Mouse (Mus musculus): ENCODE measurements at regions not wholly inside any gene's neighbourhood (a gene's known extent, or its start where the extent isn't known, plus 50 kb on each side); places are given as distances from the start of the nearest gene placed in this dataset.

GRCm38 (mm10) chr11:64267547-64267946, 167.6 kb upstream of the Hs3st3a1 start:
- H3K4me3 ChIP-seq (ENCODE audit: low read depth, low read length): no peak overlapping the region
- TF ChIP-seq GATA1 (IDR thresholded peaks at IDR 0.05; ENCODE audit: borderline replicate concordance, low read length): no peak

DNA sequence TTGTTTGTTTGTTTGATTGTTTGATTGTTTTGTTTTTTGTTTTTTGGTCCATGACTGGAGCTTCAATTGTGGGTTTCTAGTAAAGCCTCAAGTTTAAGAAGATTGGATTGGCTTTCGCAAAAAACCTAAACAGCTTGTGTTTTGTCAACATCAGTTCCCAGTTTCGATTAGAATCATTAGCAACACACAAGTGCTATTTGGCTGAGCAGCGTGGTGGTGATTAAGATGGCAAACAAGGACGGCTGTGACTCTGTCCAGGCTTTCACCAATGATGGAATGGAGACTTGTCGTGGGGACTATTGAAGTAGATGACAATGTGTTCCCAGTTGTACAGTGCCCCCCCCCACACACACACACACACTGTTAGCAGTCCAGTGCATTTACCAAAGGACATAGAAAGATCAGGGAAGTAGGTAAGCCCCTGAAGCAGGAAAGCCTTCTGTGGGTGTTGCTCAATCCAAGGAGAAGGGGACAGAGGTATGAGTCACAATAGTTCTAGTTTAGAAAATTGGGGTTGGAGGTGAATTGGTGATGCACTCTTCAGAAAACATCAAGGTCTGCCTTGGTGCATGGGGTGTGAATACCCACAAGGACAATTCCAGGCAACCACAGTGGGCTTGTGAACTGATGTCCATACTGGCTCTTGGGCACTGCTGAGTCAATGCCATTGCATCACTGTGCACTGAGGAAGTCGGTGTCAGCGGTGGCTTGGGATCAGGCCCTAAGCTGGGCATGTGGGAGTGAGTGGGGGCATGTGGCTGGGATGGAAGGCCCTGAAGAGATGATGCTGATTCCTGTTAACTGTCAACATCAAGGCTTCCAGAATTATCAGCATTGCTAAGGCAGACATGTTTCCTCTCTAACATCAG, 174.5 kb upstream of the Cox10 start:
- Histone ChIP-seq H3K4me1 (ENCODE audit: insufficient read depth, low read depth, low read length) (no peaks in the 10 kb centered on the region), H3K27me3 (ENCODE audit: insufficient read depth, low read length) (no peaks in the 10 kb centered on the region), H3K9me3 (replicated peaks) (no peaks in the 10 kb centered on the region), H3K4me3 (ENCODE audit: low read depth, low read length) (no peak overlapping the region), H3K36me3 (replicated peaks) (no peaks in the 10 kb centered on the region)
- no peak for TF ChIP-seq GATA2 (IDR thresholded peaks at IDR 0.05; ENCODE audit: borderline replicate concordance, low read depth, low read length)
- no peak for TF ChIP-seq POLR2AphosphoS5 (IDR thresholded peaks at IDR 0.05; ENCODE audit: insufficient replicate concordance, low read depth, low read length)
- no peak for TF ChIP-seq TAL1 (conservative IDR thresholded peaks at IDR 0.05; ENCODE audit: low read depth, low read length)
- TF ChIP-seq GATA1 (IDR thresholded peaks at IDR 0.05; ENCODE audit: borderline replicate concordance, low read length): no peak
- TF ChIP-seq CTCF (IDR thresholded peaks at IDR 0.05; ENCODE audit: low read depth, low read length): no peak
- DNase-seq (ENCODE audit: low spot score) (no peak), ATAC-seq (ENCODE audit: extremely low read depth, insufficient number of reproducible peaks, low FRiP score, poor library complexity, severe bottlenecking) (no peak)

More at GRCm38 (mm10) chr11:64267547-64267946, 167.6 kb upstream of the Hs3st3a1 start:
- ATAC-seq (ENCODE audit: extremely low read depth, insufficient number of reproducible peaks, low FRiP score, poor library complexity, severe bottlenecking): no peak
- Histone ChIP-seq H3K9me3 (replicated peaks) (no peaks in the 10 kb centered on the region), H3K27me3 (ENCODE audit: insufficient read depth, low read length) (0 out of 2 replicates have a peak, but pooled peaks cover 2% of the 10 kb centered on the region), H3K36me3 (replicated peaks) (no peaks in the 10 kb centered on the region), H3K4me1 (ENCODE audit: insufficient read depth, low read depth, low read length) (no peaks in the 10 kb centered on the region)
- DNase-seq (ENCODE audit: low spot score): no peak

- Histone ChIP-seq H3K27me3 (ENCODE audit: insufficient read depth, low read length) (peaks cover 2% of the 10 kb centered on the region; the same call in 1 of the 2 replicates), H3K36me3 (replicated peaks) (no peaks in the 10 kb centered on the region), H3K9me3 (replicated peaks) (no peaks in the 10 kb centered on the region), H3K4me3 (ENCODE audit: low read depth, low read length) (no peak overlapping the region), H3K4me1 (ENCODE audit: insufficient read depth, low read depth, low read length) (no peaks in the 10 kb centered on the region)
- TF ChIP-seq CTCF (IDR thresholded peaks at IDR 0.05; ENCODE audit: low read depth, low read length) (no peak), GATA2 (IDR thresholded peaks at IDR 0.05; ENCODE audit: borderline replicate concordance, low read depth, low read length) (no peak), TAL1 (conservative IDR thresholded peaks at IDR 0.05; ENCODE audit: low read depth, low read length) (no peak), POLR2AphosphoS5 (IDR thresholded peaks at IDR 0.05; ENCODE audit: insufficient replicate concordance, low read depth, low read length) (no peak), GATA1 (IDR thresholded peaks at IDR 0.05; ENCODE audit: borderline replicate concordance, low read length) (no peak)
- no peak for ATAC-seq (ENCODE audit: extremely low read depth, insufficient number of reproducible peaks, low FRiP score, poor library complexity, severe bottlenecking)
- DNase-seq (ENCODE audit: low spot score): no peak
Measured at GRCm38 (mm10) chr11:64236873-64237272, 157.6 kb upstream of the Cox10 start.

DNA sequence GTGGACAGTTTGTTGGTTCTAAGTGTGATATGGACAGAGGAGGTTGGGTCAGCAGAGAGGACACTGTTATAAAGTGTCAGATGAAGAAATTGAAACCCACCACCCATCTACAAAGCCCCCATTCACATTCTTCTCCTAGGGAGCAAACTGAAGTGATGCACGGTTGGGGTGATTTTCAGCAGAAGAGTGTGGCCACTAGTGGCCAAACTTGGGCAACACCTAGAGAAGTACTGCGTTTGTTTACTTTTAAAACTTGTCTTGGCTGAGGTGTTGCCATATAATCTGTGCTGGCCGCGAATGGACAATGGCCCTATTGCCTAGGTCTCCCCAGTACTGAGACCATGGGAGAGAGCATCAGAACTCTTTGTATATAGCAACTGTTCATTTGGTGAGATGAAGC, 150.8 kb upstream of the Cox10 start:
- no peak for ATAC-seq (ENCODE audit: extremely low read depth, insufficient number of reproducible peaks, low FRiP score, poor library complexity, severe bottlenecking)
- no peak for DNase-seq (ENCODE audit: low spot score)
- TF ChIP-seq POLR2AphosphoS5 (IDR thresholded peaks at IDR 0.05; ENCODE audit: insufficient replicate concordance, low read depth, low read length) (no peak), GATA1 (IDR thresholded peaks at IDR 0.05; ENCODE audit: borderline replicate concordance, low read length) (no peak), CTCF (IDR thresholded peaks at IDR 0.05; ENCODE audit: low read depth, low read length) (no peak), TAL1 (conservative IDR thresholded peaks at IDR 0.05; ENCODE audit: low read depth, low read length) (no peak), GATA2 (IDR thresholded peaks at IDR 0.05; ENCODE audit: borderline replicate concordance, low read depth, low read length) (no peak)

GRCm38 (mm10) chr11:64220888-64221287, 141.6 kb upstream of the Cox10 start:
- Histone ChIP-seq H3K36me3 (replicated peaks) (no peaks in the 10 kb centered on the region), H3K4me1 (ENCODE audit: insufficient read depth, low read depth, low read length) (no peaks in the 10 kb centered on the region), H3K4me3 (ENCODE audit: low read depth, low read length) (no peak overlapping the region), H3K9me3 (replicated peaks) (no peaks in the 10 kb centered on the region), H3K27me3 (ENCODE audit: insufficient read depth, low read length) (0 out of 2 replicates have a peak, but pooled peaks cover 4% of the 10 kb centered on the region)
- DNase-seq (ENCODE audit: low spot score) (no peak), ATAC-seq (ENCODE audit: extremely low read depth, insufficient number of reproducible peaks, low FRiP score, poor library complexity, severe bottlenecking) (no peak)
- no peak for TF ChIP-seq GATA2 (IDR thresholded peaks at IDR 0.05; ENCODE audit: borderline replicate concordance, low read depth, low read length)
- no peak for TF ChIP-seq CTCF (IDR thresholded peaks at IDR 0.05; ENCODE audit: low read depth, low read length)
- TF ChIP-seq POLR2AphosphoS5 (IDR thresholded peaks at IDR 0.05; ENCODE audit: insufficient replicate concordance, low read depth, low read length): no peak
- TF ChIP-seq TAL1 (conservative IDR thresholded peaks at IDR 0.05; ENCODE audit: low read depth, low read length): no peak
- no peak for TF ChIP-seq GATA1 (IDR thresholded peaks at IDR 0.05; ENCODE audit: borderline replicate concordance, low read length)

More for the DNA sequence above, 150.8 kb upstream of the Cox10 start:
- no peaks in the 10 kb centered on the region for H3K9me3 ChIP-seq (replicated peaks)
- no peaks in the 10 kb centered on the region for H3K27me3 ChIP-seq (ENCODE audit: insufficient read depth, low read length)
- no peaks in the 10 kb centered on the region for H3K4me1 ChIP-seq (ENCODE audit: insufficient read depth, low read depth, low read length)
- no peaks in the 10 kb centered on the region for H3K36me3 ChIP-seq (replicated peaks)
- H3K4me3 ChIP-seq (ENCODE audit: low read depth, low read length): no peak overlapping the region

DNA sequence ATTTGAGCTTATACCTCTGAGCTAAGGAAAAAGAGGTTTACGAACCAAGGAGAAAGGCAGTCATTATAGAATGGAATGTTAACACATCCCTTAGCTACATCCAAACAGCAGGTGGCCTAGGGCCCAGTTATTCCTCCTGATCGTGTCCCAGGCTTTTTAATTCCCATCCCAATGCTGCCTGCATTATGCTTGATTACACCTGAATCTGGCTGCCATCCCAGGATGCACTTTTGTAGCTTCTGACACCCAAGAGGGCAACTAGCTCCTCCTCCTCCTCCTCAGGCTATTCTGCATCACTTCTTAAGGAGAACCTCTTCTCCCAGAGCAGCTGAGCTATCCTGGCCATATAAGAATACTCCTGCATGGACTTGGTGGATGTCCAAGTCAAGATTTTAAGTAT, 137.9 kb upstream of the Cox10 start:
- no peaks in the 10 kb centered on the region for H3K4me1 ChIP-seq (ENCODE audit: insufficient read depth, low read depth, low read length)
- TF ChIP-seq POLR2AphosphoS5 (IDR thresholded peaks at IDR 0.05; ENCODE audit: insufficient replicate concordance, low read depth, low read length) (no peak), TAL1 (conservative IDR thresholded peaks at IDR 0.05; ENCODE audit: low read depth, low read length) (no peak), GATA1 (IDR thresholded peaks at IDR 0.05; ENCODE audit: borderline replicate concordance, low read length) (no peak), GATA2 (IDR thresholded peaks at IDR 0.05; ENCODE audit: borderline replicate concordance, low read depth, low read length) (no peak), CTCF (IDR thresholded peaks at IDR 0.05; ENCODE audit: low read depth, low read length) (no peak)

More for the DNA sequence above, 137.9 kb upstream of the Cox10 start:
- no peak overlapping the region for H3K4me3 ChIP-seq (ENCODE audit: low read depth, low read length)
- no peaks in the 10 kb centered on the region for H3K9me3 ChIP-seq (replicated peaks)
- DNase-seq (ENCODE audit: low spot score) (no peak), ATAC-seq (ENCODE audit: extremely low read depth, insufficient number of reproducible peaks, low FRiP score, poor library complexity, severe bottlenecking) (no peak)
- H3K27me3 ChIP-seq (ENCODE audit: insufficient read depth, low read length): 0 out of 2 replicates have a peak, but pooled peaks cover 2% of the 10 kb centered on the region
- H3K36me3 ChIP-seq (replicated peaks): no peaks in the 10 kb centered on the region

Measured in G1E (cell line).